Mouse (Mus musculus): Measurements from ENCODE around the gene Apol7c.
"Not testable (repeated sequence)": the region's sequence is repeated elsewhere in the genome, so short reads cannot be mapped to it uniquely, and the experiment has no call there.

The Apol7c gene

GRCm38 (mm10) chr15:77533216-77533615 is at the start of gene Apol7c:
TSS of gene Apol7c (minus strand) at chr15:77533316.
- ATAC-seq (ENCODE audit: insufficient number of reproducible peaks, low FRiP score, low TSS enrichment) = no peak

GRCm38 (mm10) chr15:77581681-77582080 is 48.6 kb upstream of the Apol7c start:
- no peak for ATAC-seq (ENCODE audit: insufficient number of reproducible peaks, low FRiP score, low TSS enrichment)

DNA sequence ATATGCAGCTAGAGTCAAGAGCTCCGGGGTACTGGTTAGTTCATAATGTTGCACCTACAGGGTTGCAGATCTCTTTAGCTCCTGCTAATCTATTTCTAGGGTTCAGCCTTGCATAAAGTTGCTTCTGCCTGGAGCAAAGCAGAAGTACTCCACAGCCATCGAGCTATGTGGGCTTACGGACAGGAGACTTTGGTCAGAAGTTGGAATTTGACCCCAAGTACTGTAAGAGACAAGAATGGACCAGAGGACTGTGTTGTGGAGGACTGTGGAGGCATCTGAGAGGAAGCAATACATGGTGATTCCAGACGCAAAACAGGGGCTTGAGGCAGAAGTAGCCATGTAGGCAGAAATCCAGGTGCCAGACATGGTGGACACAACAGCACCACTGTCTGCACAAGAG is 46.2 kb upstream of the Apol7c start:
- no peak for ATAC-seq (ENCODE audit: insufficient number of reproducible peaks, low FRiP score, low TSS enrichment)

- no peak for ATAC-seq (ENCODE audit: insufficient number of reproducible peaks, low FRiP score, low TSS enrichment)
These were observed 45.7 kb upstream of the Apol7c start for GRCm38 (mm10) chr15:77578801-77579200.

DNA sequence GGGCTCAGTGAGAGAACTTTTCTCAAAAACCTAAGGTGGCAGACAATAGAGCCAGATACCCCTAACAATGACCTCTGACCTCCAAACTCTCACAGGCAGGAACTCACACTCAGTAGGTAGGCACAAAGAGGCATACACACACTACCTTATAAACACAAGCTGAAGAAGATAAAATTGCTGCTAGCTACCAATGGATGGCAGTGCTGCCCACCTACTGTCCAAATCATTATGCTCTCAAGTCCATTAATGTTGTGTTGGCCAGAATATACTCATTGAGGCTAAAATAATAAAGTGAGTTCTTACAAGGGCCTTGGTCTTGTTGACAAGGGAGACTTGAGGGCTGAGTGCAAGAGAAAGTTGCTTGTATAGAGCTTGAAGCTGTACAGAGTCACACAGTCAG is 30.1 kb upstream of the Apol7c start:
- ATAC-seq (ENCODE audit: insufficient number of reproducible peaks, low FRiP score, low TSS enrichment) = no peak

GRCm38 (mm10) chr15:77561792-77562191 is 28.7 kb upstream of the Apol7c start, which contains the start of gene 1700025B11Rik:
TSS of gene 1700025B11Rik (minus strand) at chr15:77561892.
- no peak for ATAC-seq (ENCODE audit: insufficient number of reproducible peaks, low FRiP score, low TSS enrichment)

- not testable (repeated sequence) for ATAC-seq (ENCODE audit: insufficient number of reproducible peaks, low FRiP score, low TSS enrichment)
These were observed 6.1 kb upstream of the Apol7c start for GRCm38 (mm10) chr15:77539221-77539620.

DNA sequence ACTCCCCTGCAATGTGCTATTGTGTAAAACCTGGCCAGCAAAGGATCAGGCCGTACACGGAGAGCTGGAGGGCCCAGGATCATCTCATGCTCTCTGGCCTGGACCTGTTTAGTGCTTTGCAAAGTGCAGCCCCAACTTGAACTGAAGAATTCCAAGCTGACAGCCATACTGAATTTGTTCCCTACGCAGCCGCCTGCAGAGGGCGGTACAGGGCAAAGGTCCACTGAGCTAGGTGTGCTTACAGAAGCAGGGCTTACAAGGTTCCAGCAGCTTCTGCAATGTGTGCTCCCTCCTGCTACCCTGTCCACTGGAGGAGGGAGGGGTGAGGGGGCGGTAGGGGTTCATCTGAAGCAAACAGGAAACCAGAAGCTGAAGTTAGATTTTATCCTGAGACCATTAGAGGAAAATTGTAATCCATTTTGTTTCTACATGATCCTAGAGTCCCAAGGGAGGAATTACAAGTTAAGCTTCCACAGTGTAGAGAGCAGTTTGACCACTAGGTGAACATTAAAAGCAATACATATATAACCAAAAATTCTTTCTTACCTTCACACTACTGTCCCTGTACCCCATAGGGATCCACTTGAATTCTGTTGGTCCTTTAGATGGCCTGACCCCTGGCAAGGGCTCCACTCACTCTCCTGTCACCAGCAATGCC is 9.8 kb downstream of the Apol7c start:
- not testable (repeated sequence) for ATAC-seq (ENCODE audit: insufficient number of reproducible peaks, low FRiP score, low TSS enrichment)

GRCm38 (mm10) chr15:77520596-77520995 is 12.5 kb downstream of the Apol7c start:
- not testable (repeated sequence) for ATAC-seq (ENCODE audit: insufficient number of reproducible peaks, low FRiP score, low TSS enrichment)

DNA sequence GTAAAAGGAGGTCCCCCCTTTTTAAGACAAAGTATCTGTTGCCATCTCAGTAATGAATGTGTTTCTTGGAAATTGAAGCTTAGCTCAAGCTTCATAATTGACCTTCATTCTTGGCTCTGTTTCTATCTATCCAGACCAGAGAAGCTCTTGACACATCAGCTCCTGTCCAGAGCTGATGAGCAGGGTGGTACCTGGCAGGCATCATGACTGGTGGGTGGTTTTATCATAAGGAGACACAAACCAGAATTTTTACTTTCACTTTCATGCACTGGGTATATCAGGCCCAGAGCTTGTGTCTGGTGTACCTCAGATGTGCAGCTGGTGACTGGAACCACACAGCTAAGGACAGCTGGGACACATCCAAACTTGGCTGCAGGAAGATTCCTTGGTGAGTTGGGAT is 25.1 kb downstream of the Apol7c start, which contains the start of gene Apol11a:
Apol11a (plus strand) TSS at position 306 of the 400 bp plus-strand sequence.
- ATAC-seq (ENCODE audit: insufficient number of reproducible peaks, low FRiP score, low TSS enrichment) = not testable (repeated sequence)

GRCm38 (mm10) chr15:77494694-77495093 is 38.4 kb downstream of the Apol7c start:
- not testable (repeated sequence) for ATAC-seq (ENCODE audit: insufficient number of reproducible peaks, low FRiP score, low TSS enrichment)

DNA sequence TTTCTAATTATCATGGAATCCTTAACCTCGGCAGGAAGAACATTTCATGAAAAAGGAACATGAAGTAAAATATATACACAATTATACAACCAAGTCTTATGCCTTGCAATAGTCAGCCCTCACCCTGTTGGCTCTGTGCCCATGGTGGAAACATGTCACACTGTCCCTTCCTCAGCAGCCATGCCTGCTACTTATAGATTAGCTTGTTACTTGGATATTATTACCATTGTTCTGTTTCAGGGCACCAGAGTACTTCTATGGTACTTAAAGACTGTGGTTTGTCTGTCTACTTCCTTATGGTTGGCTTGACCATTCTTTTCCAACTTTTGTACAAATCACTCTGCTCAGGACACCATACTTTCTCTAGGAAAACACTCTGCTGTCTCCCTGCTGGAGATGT is 39.9 kb downstream of the Apol7c start:
- not testable (repeated sequence) for ATAC-seq (ENCODE audit: insufficient number of reproducible peaks, low FRiP score, low TSS enrichment)

- no peak for ATAC-seq (ENCODE audit: insufficient number of reproducible peaks, low FRiP score, low TSS enrichment)
These were observed 50.8 kb downstream of the Apol7c start for GRCm38 (mm10) chr15:77482140-77482794.

DNA sequence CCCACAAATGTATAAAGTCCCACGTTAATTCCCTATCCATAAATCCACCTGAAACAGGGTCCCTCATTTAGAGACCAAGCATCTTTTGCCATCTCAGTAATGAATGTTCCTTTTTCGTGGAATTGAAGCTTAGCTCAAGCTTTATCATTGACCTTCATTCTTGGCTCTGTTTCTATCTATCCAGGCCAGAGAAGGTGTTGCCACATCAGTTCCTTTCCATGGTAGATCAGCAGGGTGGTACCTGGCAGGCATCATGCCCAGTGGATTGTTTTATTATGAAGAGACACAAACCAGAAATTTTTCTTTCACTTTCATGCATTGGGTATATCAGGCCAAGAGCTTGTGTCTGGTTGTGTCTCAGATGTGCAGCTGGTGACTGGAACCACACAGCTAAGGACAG is 56.4 kb downstream of the Apol7c start, which contains the start of gene Apol10a:
Apol10a (plus strand) TSS at position 355 of the 400 bp plus-strand sequence.
- ATAC-seq (ENCODE audit: insufficient number of reproducible peaks, low FRiP score, low TSS enrichment) = not testable (repeated sequence)
